7 mouse cellular contexts compared by ENCODE assay signal in genomic region chr2:91182016-91182404, GRCm38 (mm10). TPM values are rescaled to one million over a fixed set of nuclear protein-coding genes. Genes with fewer than 3 reads are reported as not detected.
DNase-seq lines count a peak whose midpoint lies in the region; ATAC-seq and TF ChIP-seq lines count a peak whose summit lies in the region.

No protein-coding gene starts in this region.

- peak; percentile 26 for ATAC-seq in activated CD4-positive, CD25-positive, alpha-beta regulatory T cell, adult 4 months
- no peak for ATAC-seq in intestine, embryonic 15.5 days

- H3K4me1 ChIP-seq in liver, adult 2 months (ENCODE audit: control insufficient read depth, insufficient read depth, low read length) = peaks cover 4% of the 10 kb centered on the region; the same call in 1 of the 2 replicates
- peaks cover 3% of the 10 kb centered on the region; the same call in 1 of the 2 replicates for H3K4me1 ChIP-seq in cortical plate, adult 2 months (ENCODE audit: control insufficient read depth, insufficient read depth, low read length)
- H3K4me1 ChIP-seq in intestine, embryonic 15.5 days (replicated peaks) = peaks cover 5% of the 10 kb centered on the region; the same call in 1 of the 2 replicates

- peaks cover 9% of the 10 kb centered on the region; the same call in 1 of the 2 replicates for H3K36me3 ChIP-seq in liver, adult 2 months (ENCODE audit: control insufficient read depth, insufficient read depth, low read length)
- no peaks in the 10 kb centered on the region for H3K36me3 ChIP-seq in intestine, embryonic 15.5 days

- no peak overlapping the region for H3K27ac ChIP-seq in liver, adult 2 months (replicated peaks; ENCODE audit: insufficient read depth, low read depth, low read length)
- H3K27ac ChIP-seq in cortical plate, adult 2 months (ENCODE audit: insufficient read depth, low read length) = peak overlapping the region; percentile 14
- no peak overlapping the region for H3K27ac ChIP-seq in intestine, embryonic 15.5 days

- peak; percentile 29 for DNase-seq in liver, adult 2 months (ENCODE audit: extremely low read depth, low read depth, low spot score)
- DNase-seq in liver = no peak
- peak; percentile 61 to 71 for DNase-seq in natural killer cell, adult 2 months (ENCODE audit: low spot score in 2 of 2)
- DNase-seq in ovary, postnatal 14 days (ENCODE audit: low spot score) = no peak

- no peaks in the 10 kb centered on the region for H3K79me2 ChIP-seq in liver, adult 2 months (ENCODE audit: control insufficient read depth, insufficient read depth, low read length)

- no peaks in the 10 kb centered on the region for H3K27me3 ChIP-seq in liver, adult 2 months (ENCODE audit: control insufficient read depth, insufficient read depth, low read length)
- no peaks in the 10 kb centered on the region for H3K27me3 ChIP-seq in intestine, embryonic 15.5 days (replicated peaks)

- peak overlapping the region; percentile 67 for H3K4me3 ChIP-seq in liver, adult 2 months (ENCODE audit: insufficient read depth, low read depth, low read length)
- peak overlapping the region; percentile 82 for H3K4me3 ChIP-seq in cortical plate, adult 2 months (ENCODE audit: insufficient read depth, low read length)
- H3K4me3 ChIP-seq in intestine, embryonic 15.5 days (replicated peaks) = peak overlapping the region; percentile 94

- H3K9me3 ChIP-seq in intestine, embryonic 15.5 days = no peaks in the 10 kb centered on the region

- no peak for TF ChIP-seq POLR2A in liver, adult 2 months (IDR thresholded peaks at IDR 0.05; ENCODE audit: extremely low read depth, insufficient read depth, low read length)
- peak; percentile 40; the same call in 1 of the 2 replicates for TF ChIP-seq POLR2A in cortical plate, adult 2 months (IDR thresholded peaks at IDR 0.05; ENCODE audit: extremely low read depth, insufficient read depth, low read length)

- peak overlapping the region; percentile 32 for H3K9ac ChIP-seq in liver, adult 2 months (ENCODE audit: low read depth, low read length)
- H3K9ac ChIP-seq in intestine, embryonic 15.5 days = peak overlapping the region; percentile 36; the same call in 1 of the 2 replicates

- peak overlapping the region; percentile 80 for H3K4me2 ChIP-seq in intestine, embryonic 15.5 days (replicated peaks)

- no peak for TF ChIP-seq CTCF in liver, adult 2 months (IDR thresholded peaks at IDR 0.05; ENCODE audit: low read depth, low read length)
- no peak for TF ChIP-seq CTCF in cortical plate, adult 2 months (IDR thresholded peaks at IDR 0.05; ENCODE audit: extremely low read depth, insufficient read depth, low read length)

- 37% methylated on average over 8 of the region's 8 CpGs for WGBS in liver, adult 2 months
- 12% methylated on average over 8 of the region's 8 CpGs for WGBS in intestine, embryonic 15.5 days

RNA-seq across cellular contexts. Expression of gene Madd, which starts 1.6 kb away (rescaled TPM):
- total RNA-seq in liver, adult 2 months (2014; rRNA removed) = 14.1 and 16.5 TPM in 2 replicates
- polyA plus RNA-seq in liver, adult 2 months (2012; rRNA removed) = 10.2 and 15.3 TPM in 2 replicates
- polyA plus RNA-seq in activated CD4-positive, CD25-positive, alpha-beta regulatory T cell, adult 4 months (2017; shearing (Covaris generic)) = 10 to 100 TPM; 55.5 to 64.8 TPM
- polyA plus RNA-seq in cortical plate, adult 2 months (2012; rRNA removed) = 152 and 178 TPM in 2 replicates
- polyA plus RNA-seq in intestine, embryonic 15.5 days (2015; fragmentation: Nextera tagmentation; extraction: Ambion mirVana) = 8.0 and 11.0 TPM in 2 replicates

RNA-seq across cellular contexts. Expression of gene Nr1h3, which starts 20.6 kb away (rescaled TPM):
- total RNA-seq in liver, adult 2 months (2014; rRNA removed) = 146 and 148 TPM in 2 replicates
- 190 and 198 TPM in 2 replicates for polyA plus RNA-seq in liver, adult 2 months (2012; rRNA removed)
- polyA plus RNA-seq in activated CD4-positive, CD25-positive, alpha-beta regulatory T cell, adult 4 months (2017; shearing (Covaris generic)) = 1 to 10 TPM; 1.4 to 1.5 TPM
- polyA plus RNA-seq in cortical plate, adult 2 months (2012; rRNA removed) = 8.2 and 8.3 TPM in 2 replicates
- 12.8 and 14.3 TPM in 2 replicates for polyA plus RNA-seq in intestine, embryonic 15.5 days (2015; fragmentation: Nextera tagmentation; extraction: Ambion mirVana)

RNA-seq across cellular contexts. Expression of gene Acp2, which starts 20.7 kb away (rescaled TPM):
- total RNA-seq in liver, adult 2 months (2014; rRNA removed) = 23.9 and 25.5 TPM in 2 replicates
- polyA plus RNA-seq in liver, adult 2 months (2012; rRNA removed) = 35.8 and 45.0 TPM in 2 replicates
- polyA plus RNA-seq in activated CD4-positive, CD25-positive, alpha-beta regulatory T cell, adult 4 months (2017; shearing (Covaris generic)) = 10 to 100 TPM; 12.9 to 15.5 TPM
- polyA plus RNA-seq in cortical plate, adult 2 months (2012; rRNA removed) = 34.2 and 35.3 TPM in 2 replicates
- 20.4 and 20.9 TPM in 2 replicates for polyA plus RNA-seq in intestine, embryonic 15.5 days (2015; fragmentation: Nextera tagmentation; extraction: Ambion mirVana)

RNA-seq across cellular contexts. Expression of gene Ddb2, which starts 54.8 kb away (rescaled TPM):
- total RNA-seq in liver, adult 2 months (2014; rRNA removed) = 4.4 and 5.0 TPM in 2 replicates
- 4.8 and 7.9 TPM in 2 replicates for polyA plus RNA-seq in liver, adult 2 months (2012; rRNA removed)
- polyA plus RNA-seq in activated CD4-positive, CD25-positive, alpha-beta regulatory T cell, adult 4 months (2017; shearing (Covaris generic)) = 10 to 100 TPM; 52.5 to 55.7 TPM
- polyA plus RNA-seq in cortical plate, adult 2 months (2012; rRNA removed) = 37.4 and 41.3 TPM in 2 replicates
- polyA plus RNA-seq in intestine, embryonic 15.5 days (2015; fragmentation: Nextera tagmentation; extraction: Ambion mirVana) = 14.8 and 17.4 TPM in 2 replicates

Comparison
In these comparisons a context has a peak if more than half of its experiments do, and no peak if none do; other contexts are left out.
1. DNase-seq: peak in liver, adult 2 months (single experiment) and natural killer cell, adult 2 months (2 of 2); none in liver (single experiment) and ovary, postnatal 14 days (single experiment).
2. RNA of gene Nr1h3, which starts 20.6 kb away (polyA plus RNA-seq): 190 to 198 TPM in liver, adult 2 months; 12.8 to 14.3 TPM in intestine, embryonic 15.5 days, 8.2 to 8.3 TPM in cortical plate, adult 2 months and 1.4 to 1.5 TPM in activated CD4-positive, CD25-positive, alpha-beta regulatory T cell, adult 4 months; every median in the first group is over 10 times any median in the second.
3. Peak in every context shown above with its lines, with median percentiles within 50 percentile points of each other: H3K4me3 ChIP-seq.